Mouse (Mus musculus) megakaryocyte-erythroid progenitor cell, adult 5-6 weeks (primary cell): ENCODE data around the gene Olfr1270. TPM values are rescaled to one million over a fixed set of nuclear protein-coding genes. Genes with fewer than 3 reads are reported as not detected.
"Not testable (repeated sequence)": the region's sequence is repeated elsewhere in the genome, so short reads cannot be mapped to it uniquely, and the experiment has no call there.

Experiments
- ATAC-seq: replicated peaks from 2 replicates; pipeline ENCODE4 v1.8.0; 2016; ENCODE audit warnings: mild to moderate bottlenecking, inconsistent platforms; ENCODE audit not compliant: severe bottlenecking, poor library complexity, low FRiP score, low TSS enrichment
- total RNA-seq, 2 experiments: library from RNA; stranded (forward) in 1 of 2; stranded (reverse) in 1 of 2; fragments of 200-1000, 215-1000 nt in 1 of 2; fragments of >200 nt in 1 of 2; fragmentation: Nextera tagmentation in 1 of 2; gene quantifications; 2 replicates each; pipeline ENCODE4 v1.2.3; 2014 to 2017

Gene Olfr1270
- total RNA-seq (2014; fragmentation: Nextera tagmentation), result not detected in 2 replicates
- total RNA-seq (2017), result not detected in 2 replicates

DNA sequence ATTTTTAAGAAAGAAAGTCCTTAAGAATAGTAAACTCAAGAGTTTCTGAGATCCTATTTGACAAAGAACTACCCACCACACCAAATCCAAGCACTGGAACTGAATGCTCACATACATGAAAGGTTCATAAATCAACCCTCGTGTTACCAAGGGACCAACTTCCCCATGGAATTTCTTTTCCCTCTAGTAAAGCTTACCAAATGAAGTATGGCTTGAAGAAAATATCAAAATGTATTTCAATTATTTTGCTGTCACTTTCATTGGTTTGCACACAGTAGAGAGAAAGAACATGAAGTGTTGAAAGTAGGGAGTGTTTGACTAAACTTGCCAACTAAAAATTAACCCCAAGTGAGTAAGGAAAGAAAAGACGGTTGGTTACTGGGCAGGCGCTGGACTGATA is at the start of gene Olfr1270:
Gene Olfr1270, minus strand, starts transcription at position 101 of the 400 bp plus-strand sequence.
- no peak for ATAC-seq

GRCm38 (mm10) chr2:90199606-90200005 is 46.7 kb upstream of the Olfr1270 start:
- not testable (repeated sequence) for ATAC-seq

- not testable (repeated sequence) for ATAC-seq
These were observed 42.4 kb upstream of the Olfr1270 start for GRCm38 (mm10) chr2:90195285-90195684.

DNA sequence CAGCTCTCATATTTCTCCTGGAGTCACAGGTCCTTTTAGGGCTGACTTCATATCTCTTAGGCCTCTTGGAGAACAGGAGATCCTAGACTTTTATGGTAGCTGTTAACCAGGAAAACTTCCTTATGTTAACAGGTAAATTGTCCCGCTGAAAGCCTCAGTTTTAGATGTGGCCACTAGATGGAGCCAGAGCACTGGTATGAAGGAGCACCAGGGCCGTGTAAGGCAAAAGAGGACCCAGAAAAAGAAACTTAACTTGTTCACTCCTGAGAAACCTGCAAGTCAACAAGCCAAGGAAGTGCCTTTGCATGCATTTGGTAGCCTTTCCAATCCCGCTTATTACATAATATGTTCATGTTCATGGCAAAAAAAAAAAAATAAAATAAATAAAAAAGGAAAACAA is 41.9 kb upstream of the Olfr1270 start:
- peak; percentile 71; the same call in 1 of the 2 replicates for ATAC-seq

GRCm38 (mm10) chr2:90187082-90187481 is 34.2 kb upstream of the Olfr1270 start:
- ATAC-seq, result peak; percentile 81

GRCm38 (mm10) chr2:90186082-90186481 is 33.2 kb upstream of the Olfr1270 start:
- not testable (repeated sequence) for ATAC-seq

- ATAC-seq, result no peak
These were observed 1.0 kb upstream of the Olfr1270 start for GRCm38 (mm10) chr2:90153916-90154315.

GRCm38 (mm10) chr2:90142196-90142595 is 10.7 kb downstream of the Olfr1270 start, which contains the start of gene Olfr32:
TSS of gene Olfr32 (minus strand) at chr2:90142296.
- no peak for ATAC-seq

GRCm38 (mm10) chr2:90121312-90121711 is 31.6 kb downstream of the Olfr1270 start, which contains the start of gene Olfr1269:
TSS of gene Olfr1269 (minus strand) at chr2:90121412.
- ATAC-seq, result no peak

Other genes with a start within 250 kb of the Olfr1270 start
- not detected in 2 replicates for gene Olfr1258, start 225.8 kb downstream of the Olfr1270 start, total RNA-seq (2014; fragmentation: Nextera tagmentation)
- not detected in 2 replicates for gene Olfr1258, start 225.8 kb downstream of the Olfr1270 start, total RNA-seq (2017)
- gene Olfr1259, start 204.4 kb downstream of the Olfr1270 start, total RNA-seq (2014; fragmentation: Nextera tagmentation), result not detected in 2 replicates
- gene Olfr1259, start 204.4 kb downstream of the Olfr1270 start, total RNA-seq (2017), result not detected in 2 replicates
- not detected in 2 replicates for gene Olfr1260, start 178.8 kb downstream of the Olfr1270 start, total RNA-seq (2014; fragmentation: Nextera tagmentation)
- gene Olfr1260, start 178.8 kb downstream of the Olfr1270 start, total RNA-seq (2017), result not detected in 2 replicates
- gene Olfr1261, start 161.9 kb downstream of the Olfr1270 start, total RNA-seq (2014; fragmentation: Nextera tagmentation), result not detected in 2 replicates
- gene Olfr1261, start 161.9 kb downstream of the Olfr1270 start, total RNA-seq (2017), result not detected in 2 replicates
- gene Olfr1262, start 152.9 kb downstream of the Olfr1270 start, total RNA-seq (2014; fragmentation: Nextera tagmentation), result not detected in 2 replicates
- gene Olfr1262, start 152.9 kb downstream of the Olfr1270 start, total RNA-seq (2017), result not detected in 2 replicates
- gene Olfr1263, start 141.0 kb downstream of the Olfr1270 start, total RNA-seq (2014; fragmentation: Nextera tagmentation), result not detected in 2 replicates
- gene Olfr1263, start 141.0 kb downstream of the Olfr1270 start, total RNA-seq (2017), result not detected in 2 replicates
- gene Olfr1264, start 127.5 kb downstream of the Olfr1270 start, total RNA-seq (2014; fragmentation: Nextera tagmentation), result not detected in 2 replicates
- gene Olfr1264, start 127.5 kb downstream of the Olfr1270 start, total RNA-seq (2017), result not detected in 2 replicates
- gene Olfr1265, start 117.8 kb downstream of the Olfr1270 start, total RNA-seq (2014; fragmentation: Nextera tagmentation), result not detected in 2 replicates
- gene Olfr1265, start 117.8 kb downstream of the Olfr1270 start, total RNA-seq (2017), result not detected in 2 replicates
- not detected in 2 replicates for gene Olfr140, start 89.5 kb downstream of the Olfr1270 start, total RNA-seq (2014; fragmentation: Nextera tagmentation)
- gene Olfr140, start 89.5 kb downstream of the Olfr1270 start, total RNA-seq (2017), result not detected in 2 replicates
- not detected in 2 replicates for gene Olfr1269, start 31.7 kb downstream of the Olfr1270 start, total RNA-seq (2014; fragmentation: Nextera tagmentation)
- gene Olfr1269, start 31.7 kb downstream of the Olfr1270 start, total RNA-seq (2017), result not detected in 2 replicates
- gene Olfr32, start 10.8 kb downstream of the Olfr1270 start, total RNA-seq (2014; fragmentation: Nextera tagmentation), result not detected in 2 replicates
- gene Olfr32, start 10.8 kb downstream of the Olfr1270 start, total RNA-seq (2017), result not detected in 2 replicates
- gene Olfr1506, start 71.4 kb upstream of the Olfr1270 start, total RNA-seq (2014; fragmentation: Nextera tagmentation), result not detected in 2 replicates
- not detected in 2 replicates for gene Olfr1506, start 71.4 kb upstream of the Olfr1270 start, total RNA-seq (2017)
- gene Olfr142, start 104.5 kb upstream of the Olfr1270 start, total RNA-seq (2014; fragmentation: Nextera tagmentation), result not detected in 2 replicates
- gene Olfr142, start 104.5 kb upstream of the Olfr1270 start, total RNA-seq (2017), result not detected in 2 replicates
- not detected in 2 replicates for gene Olfr1271, start 117.9 kb upstream of the Olfr1270 start, total RNA-seq (2014; fragmentation: Nextera tagmentation)
- gene Olfr1271, start 117.9 kb upstream of the Olfr1270 start, total RNA-seq (2017), result not detected in 2 replicates
- not detected in 2 replicates for gene Olfr1272, start 139.8 kb upstream of the Olfr1270 start, total RNA-seq (2014; fragmentation: Nextera tagmentation)
- not detected in 2 replicates for gene Olfr1272, start 139.8 kb upstream of the Olfr1270 start, total RNA-seq (2017)
- 0.37 TPM in 1 of 2 replicates, not detected in the other for gene Gm13769, start 169.1 kb upstream of the Olfr1270 start, total RNA-seq (2014; fragmentation: Nextera tagmentation)
- gene Gm13769, start 169.1 kb upstream of the Olfr1270 start, total RNA-seq (2017), result not detected in 2 replicates
- gene Olfr1274-ps, start 245.6 kb upstream of the Olfr1270 start, total RNA-seq (2014; fragmentation: Nextera tagmentation), result not detected in 2 replicates
- gene Olfr1274-ps, start 245.6 kb upstream of the Olfr1270 start, total RNA-seq (2017), result not detected in 2 replicates